Mouse (Mus musculus) stomach, postnatal 0 days (tissue): ENCODE data around the gene Ptp4a2. TPM values are rescaled to one million over a fixed set of nuclear protein-coding genes. Genes with fewer than 3 reads are reported as not detected.
A peak's percentile ranks its signal among the peaks of the same experiment; 100 is the strongest.
"Not testable (repeated sequence)": the region's sequence is repeated elsewhere in the genome, so short reads cannot be mapped to it uniquely, and the experiment has no call there.

Experiments used
- ATAC-seq: fragments of 200-750 bp; cut with Nextera tagmentation; 2 replicates; pipeline ENCODE4 v1.8.0; 2017; ENCODE audit not compliant: low FRiP score, low TSS enrichment
- DNase-seq: peaks from one replicate; pipeline ENCODE4 v3.0.0-alpha.2; 2016; ENCODE audit warnings: low spot score
- H3K27ac ChIP-seq: fragments of 300-500 bp; sonication (generic); replicated peaks from 2 replicates; pipeline ENCODE4 v1.5.1; 2014; ENCODE audit warnings: mild to moderate bottlenecking, control low read depth
- H3K27me3 ChIP-seq: fragments of 300-500 bp; sonication (generic); 2 replicates; pipeline ENCODE4 v1.6.1; 2014; ENCODE audit warnings: low read length; ENCODE audit not compliant: control insufficient read depth, insufficient read depth
- H3K36me3 ChIP-seq: fragments of 300-500 bp; sonication (generic); 2 replicates; pipeline ENCODE4 v1.6.1; 2014; ENCODE audit warnings: low read length, mixed read lengths; ENCODE audit not compliant: control insufficient read depth, insufficient read depth
- H3K4me1 ChIP-seq: fragments of 300-500 bp; sonication (generic); replicated peaks from 2 replicates; pipeline ENCODE4 v1.6.1; 2014; ENCODE audit warnings: antibody characterized with exemption; ENCODE audit not compliant: control insufficient read depth, insufficient read depth
- H3K4me2 ChIP-seq: fragments of 300-500 bp; sonication (generic); replicated peaks from 2 replicates; pipeline ENCODE4 v1.6.1; 2014; ENCODE audit warnings: low read depth, mild to moderate bottlenecking, control low read depth, moderate library complexity
- H3K4me3 ChIP-seq: fragments of 300-500 bp; sonication (generic); 2 replicates; pipeline ENCODE4 v1.5.1; 2014; ENCODE audit warnings: low read depth, low read length, control low read depth
- H3K9ac ChIP-seq: fragments of 300-500 bp; sonication (generic); 2 replicates; pipeline ENCODE4 v1.6.1; 2014; ENCODE audit warnings: mild to moderate bottlenecking, low read length, control low read depth, mixed read lengths
- H3K9me3 ChIP-seq: fragments of 300-500 bp; sonication (generic); 2 replicates; pipeline ENCODE4 v1.6.1; 2016; ENCODE audit warnings: low read length; ENCODE audit not compliant: control insufficient read depth
- CTCF ChIP-seq: IDR thresholded peaks from 2 replicates; pipeline ENCODE4 v1.5.1; 2016; ENCODE audit warnings: antibody characterized with exemption, low read depth, mild to moderate bottlenecking, moderate library complexity
- EP300 ChIP-seq: optimal IDR thresholded peaks from 2 replicates; pipeline ENCODE3; 2016; ENCODE audit warnings: antibody characterized with exemption
- WGBS: fragments of 180-500 bp; shearing (Covaris S2); extraction: QIAGEN DNeasy Blood & Tissue Kit; methylation state at CpG from one replicate; pipeline ENCODE4 v1.1.7; 2014; 5-methylcytosine and 5-hydroxymethylcytosine counted together
- polyA plus RNA-seq: library from polyadenylated mRNA; unstranded; fragments of >200 nt; fragmentation: Nextera tagmentation; extraction: Ambion mirVana; gene quantifications from 2 replicates; pipeline ENCODE4 v1.2.1, GENCODE M21; 2015

The Ptp4a2 gene
- polyA plus RNA-seq, 1 experiment from 2014 or later: 275 TPM

- peaks cover 5% of the 10 kb centered on the region; the same call in 1 of the 2 replicates for H3K36me3 ChIP-seq
- ATAC-seq (peak; percentile 61), DNase-seq (no peak)
- no peak overlapping the region for H3K4me3 ChIP-seq
- no peak overlapping the region for H3K9ac ChIP-seq
- no peaks in the 10 kb centered on the region for H3K4me1 ChIP-seq
- H3K4me2 ChIP-seq: no peak overlapping the region
- no peaks in the 10 kb centered on the region for H3K27me3 ChIP-seq
- H3K9me3 ChIP-seq: no peaks in the 10 kb centered on the region
- TF ChIP-seq CTCF (no peak), EP300 (no peak)
- 53% methylated on average over 16 of the region's 16 CpGs for WGBS
- no peak overlapping the region for H3K27ac ChIP-seq
Observed at GRCm38 (mm10) chr4:129855051-129855970, 44.3 kb downstream of the Ptp4a2 start.

DNA sequence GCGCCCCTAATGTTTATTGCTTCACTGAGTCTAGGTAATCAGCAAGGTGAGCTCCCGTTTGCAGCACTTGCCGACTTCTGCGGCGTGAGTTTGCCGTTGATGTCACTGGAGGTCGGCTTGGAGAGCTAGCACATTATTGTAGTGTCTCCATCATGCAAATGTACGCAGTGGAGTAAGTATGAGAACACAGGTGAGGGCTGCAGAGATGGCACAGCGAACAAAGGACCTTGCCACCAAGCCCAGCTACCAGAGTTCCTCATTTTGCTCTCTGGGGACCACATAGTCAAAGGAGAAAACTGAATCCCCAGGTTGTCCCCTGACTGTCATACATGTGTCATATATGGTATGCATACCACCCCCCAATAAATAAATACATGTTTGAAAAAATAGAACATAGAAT, 49.4 kb downstream of the Ptp4a2 start:
- Histone ChIP-seq H3K36me3 (no peaks in the 10 kb centered on the region), H3K4me3 (no peak overlapping the region), H3K27me3 (no peaks in the 10 kb centered on the region), H3K9ac (no peak overlapping the region), H3K27ac (no peak overlapping the region), H3K4me1 (no peaks in the 10 kb centered on the region), H3K9me3 (no peaks in the 10 kb centered on the region), H3K4me2 (no peak overlapping the region)
- WGBS: 88% methylated on average over 9 of the region's 9 CpGs
- no peak for DNase-seq
- TF ChIP-seq CTCF (no peak), EP300 (no peak)
- ATAC-seq: no peak

DNA sequence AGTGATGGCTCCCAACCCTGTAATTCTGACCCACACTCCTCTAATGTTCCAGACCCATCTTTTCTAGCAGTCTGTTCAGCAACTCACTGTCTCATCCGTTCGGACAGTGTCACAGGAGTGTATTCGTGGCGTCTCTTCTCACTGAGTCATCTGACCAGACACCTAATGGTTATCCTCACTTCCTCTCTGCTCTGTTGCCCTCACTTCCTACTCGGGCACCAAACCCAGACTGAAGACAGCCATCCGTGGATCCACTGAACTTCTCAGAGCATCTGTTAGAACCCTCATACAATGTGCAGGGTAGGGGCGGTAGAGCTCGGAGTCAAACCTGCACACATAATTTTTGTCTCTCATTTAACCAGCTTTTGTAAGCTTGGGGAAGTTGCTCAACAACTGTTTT, 50.4 kb downstream of the Ptp4a2 start:
- no peaks in the 10 kb centered on the region for H3K27me3 ChIP-seq
- no peaks in the 10 kb centered on the region for H3K36me3 ChIP-seq
- TF ChIP-seq CTCF (no peak), EP300 (no peak)
- H3K4me1 ChIP-seq: no peaks in the 10 kb centered on the region
- no peak overlapping the region for H3K4me2 ChIP-seq
- H3K9ac ChIP-seq: no peak overlapping the region
- DNase-seq (no peak), ATAC-seq (no peak)
- no peaks in the 10 kb centered on the region for H3K9me3 ChIP-seq
- WGBS: 74% methylated on average over 8 of the region's 8 CpGs
- H3K4me3 ChIP-seq: no peak overlapping the region
- H3K27ac ChIP-seq: no peak overlapping the region

DNA sequence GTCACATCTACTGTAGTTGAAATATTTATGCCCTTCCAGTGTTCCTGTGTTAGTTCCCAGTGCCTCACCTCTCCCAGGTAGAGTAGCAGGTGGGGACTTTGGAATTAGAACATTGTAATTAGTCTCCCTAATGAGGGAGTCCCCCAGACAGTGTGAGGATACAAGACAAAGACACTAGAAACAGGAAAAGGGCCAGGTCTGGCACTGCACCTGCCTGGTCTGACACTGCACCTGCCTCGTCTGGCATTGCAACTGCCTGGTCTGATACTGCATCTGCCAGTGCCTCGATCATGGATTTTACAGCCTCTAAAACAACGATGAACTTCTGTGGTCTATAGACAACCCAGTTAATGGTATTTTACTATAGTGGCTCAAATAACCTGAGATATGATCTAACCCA, 51.3 kb downstream of the Ptp4a2 start:
- no peaks in the 10 kb centered on the region for H3K4me1 ChIP-seq
- H3K4me3 ChIP-seq: no peak overlapping the region
- no peak overlapping the region for H3K27ac ChIP-seq
- H3K27me3 ChIP-seq: no peaks in the 10 kb centered on the region
- H3K36me3 ChIP-seq: no peaks in the 10 kb centered on the region
- DNase-seq (no peak), ATAC-seq (no peak)
- no peak overlapping the region for H3K9ac ChIP-seq
- TF ChIP-seq CTCF (no peak), EP300 (no peak)
- no peak overlapping the region for H3K4me2 ChIP-seq
- H3K9me3 ChIP-seq: no peaks in the 10 kb centered on the region
- WGBS: 80% methylated on average over 3 of the region's 3 CpGs

- H3K4me1 ChIP-seq, DNase-seq, H3K9ac ChIP-seq, H3K9me3 ChIP-seq, H3K27me3 ChIP-seq, ATAC-seq, H3K4me3 ChIP-seq, H3K4me2 ChIP-seq, H3K36me3 ChIP-seq, H3K27ac ChIP-seq: not testable (repeated sequence)
- peak; percentile 20; the same call in 1 of the 2 replicates for TF ChIP-seq CTCF
- WGBS: 97% methylated on average over 5 of the region's 5 CpGs
Observed at GRCm38 (mm10) chr4:129866171-129866570, 55.2 kb downstream of the Ptp4a2 start.

DNA sequence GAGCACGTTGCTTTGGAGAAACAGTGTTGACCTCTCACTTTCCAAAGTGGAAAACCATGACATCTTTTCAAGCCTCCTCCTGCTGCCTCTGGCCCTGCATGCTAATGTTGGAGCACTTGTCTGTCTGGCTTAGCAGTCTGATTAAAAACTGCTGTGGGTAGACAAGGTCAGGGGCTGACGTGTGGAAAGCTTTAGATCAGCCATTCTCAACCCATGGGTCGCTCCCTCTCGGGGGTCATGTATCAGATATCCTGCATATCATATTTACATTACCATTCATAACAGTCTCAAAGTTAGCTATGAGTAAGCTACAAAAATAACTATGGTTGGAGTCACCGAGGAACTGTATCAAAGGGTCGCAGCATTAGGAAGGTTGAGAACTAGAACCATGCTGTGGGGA, 57.2 kb downstream of the Ptp4a2 start:
- ATAC-seq: no peak
- H3K27me3 ChIP-seq: no peaks in the 10 kb centered on the region
- TF ChIP-seq EP300 (no peak), CTCF (no peak)
- WGBS: 31% methylated on average over 6 of the region's 6 CpGs
- no peak overlapping the region for H3K4me3 ChIP-seq
- H3K36me3 ChIP-seq: no peaks in the 10 kb centered on the region
- no peak overlapping the region for H3K4me2 ChIP-seq
- H3K9me3 ChIP-seq: no peaks in the 10 kb centered on the region
- no peaks in the 10 kb centered on the region for H3K4me1 ChIP-seq
- H3K9ac ChIP-seq: no peak overlapping the region
- DNase-seq: no peak
- H3K27ac ChIP-seq: no peak overlapping the region
